Mouse (Mus musculus) cerebellum, adult (tissue): ENCODE measurements around the gene Pik3r5.

Experiments used
- ATAC-seq: cut with Nextera tagmentation; 2 replicates; pipeline ENCODE4 v1.9.2; 2017; ENCODE audit warnings: mild to moderate bottlenecking, moderate library complexity, mixed read lengths; ENCODE audit not compliant: insufficient number of reproducible peaks, low FRiP score, low TSS enrichment

Pik3r5 gene

GRCm38 (mm10) chr11:68431699-68432360, at the start of gene Pik3r5:
Gene Pik3r5, plus strand, starts transcription at chr11:68432121.
- ATAC-seq = no peak

DNA sequence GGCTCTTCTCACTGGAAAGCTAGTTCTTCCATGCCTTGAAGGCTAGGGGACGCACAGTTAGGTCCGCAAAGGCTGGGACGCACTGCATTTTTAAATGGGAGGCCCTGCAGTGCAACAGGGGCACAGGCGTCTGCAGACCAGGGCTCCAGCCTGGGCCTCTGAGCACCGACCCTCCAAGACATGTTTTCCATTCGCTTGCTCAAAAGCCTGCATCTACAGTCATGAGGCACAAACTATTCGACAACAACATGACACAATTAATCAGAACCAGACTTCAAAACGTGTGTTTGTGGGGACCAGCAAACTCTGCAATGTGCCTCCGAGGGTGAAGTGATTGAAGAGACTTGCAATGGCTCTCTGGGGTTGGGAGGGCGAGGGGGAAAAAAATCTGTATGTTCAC, 48.4 kb upstream of the Pik3r5 start:
- no peak for ATAC-seq

GRCm38 (mm10) chr11:68384131-68384530, 47.8 kb upstream of the Pik3r5 start:
- ATAC-seq = no peak

GRCm38 (mm10) chr11:68384592-68385020, 47.3 kb upstream of the Pik3r5 start:
- ATAC-seq = no peak

GRCm38 (mm10) chr11:68385021-68385821, 46.7 kb upstream of the Pik3r5 start:
- ATAC-seq = no peak

DNA sequence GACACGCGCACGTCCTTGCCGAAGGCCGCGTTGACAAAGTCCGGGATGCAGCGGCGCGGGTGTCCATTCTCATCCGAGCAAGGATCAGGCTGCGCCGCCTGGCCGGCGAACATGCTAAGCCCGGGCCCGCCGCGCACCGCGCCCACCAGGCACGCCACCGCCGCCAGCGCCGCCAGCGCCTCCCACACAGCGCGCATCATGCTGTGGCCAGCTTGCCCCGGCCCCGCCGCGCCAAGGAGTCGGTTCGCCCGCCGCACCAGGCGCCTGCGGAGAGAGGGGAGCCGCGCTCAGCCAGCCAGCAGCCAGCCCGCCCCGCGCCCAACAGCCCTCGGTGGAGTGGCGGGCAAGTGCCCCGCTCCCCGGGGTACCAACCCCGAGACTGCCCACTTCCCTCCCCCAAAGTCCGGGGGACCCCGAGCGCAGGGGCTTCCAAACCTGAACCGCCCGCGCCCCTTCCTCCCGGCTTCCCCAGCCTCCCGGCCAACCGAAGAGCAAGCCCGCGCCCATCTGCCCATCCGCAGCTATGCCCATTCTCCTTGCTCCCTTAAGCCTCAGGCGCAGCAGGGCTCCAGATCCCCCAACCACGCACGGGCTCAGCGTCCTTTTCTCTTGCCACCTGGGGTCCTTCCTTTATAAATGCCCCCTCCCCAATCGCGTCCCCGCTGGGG, 45.9 kb upstream of the Pik3r5 start:
- no peak for ATAC-seq

GRCm38 (mm10) chr11:68386589-68387440, 45.1 kb upstream of the Pik3r5 start:
- ATAC-seq = no peak

DNA sequence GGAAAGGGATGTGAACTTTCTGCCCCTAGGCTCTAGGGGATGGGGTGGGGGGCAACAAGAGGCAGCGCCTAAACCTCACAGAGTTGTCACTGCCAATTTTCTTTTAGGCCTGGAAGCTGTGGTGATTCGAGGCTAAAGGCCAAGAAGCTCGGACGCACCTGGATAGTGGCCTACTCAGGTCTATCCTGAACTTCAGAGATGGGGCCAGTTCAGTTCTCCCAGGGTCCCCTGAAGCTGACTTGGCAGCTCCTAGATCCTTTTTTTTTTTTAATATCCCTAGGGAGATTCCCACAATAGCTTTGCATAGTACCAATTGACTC, 44.5 kb upstream of the Pik3r5 start:
- ATAC-seq = no peak

GRCm38 (mm10) chr11:68387971-68388654, 43.8 kb upstream of the Pik3r5 start:
- no peak for ATAC-seq

DNA sequence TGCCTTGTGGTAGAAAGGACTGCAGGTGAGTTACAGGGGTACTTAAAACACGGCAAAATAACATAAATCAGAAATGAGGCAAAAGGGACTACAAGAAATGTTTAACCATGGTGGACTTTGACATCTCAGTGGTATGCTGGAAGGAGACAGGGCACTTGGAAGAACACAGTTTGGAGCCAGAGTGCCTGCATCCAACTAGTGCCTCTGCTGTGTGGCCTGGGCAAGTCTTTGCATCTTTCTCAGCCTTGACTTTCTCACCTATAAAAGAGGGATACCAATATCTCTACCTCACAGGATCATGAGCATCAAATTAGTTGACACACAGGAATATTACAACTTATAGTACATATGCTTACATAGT, 43.3 kb upstream of the Pik3r5 start:
- ATAC-seq = no peak

DNA sequence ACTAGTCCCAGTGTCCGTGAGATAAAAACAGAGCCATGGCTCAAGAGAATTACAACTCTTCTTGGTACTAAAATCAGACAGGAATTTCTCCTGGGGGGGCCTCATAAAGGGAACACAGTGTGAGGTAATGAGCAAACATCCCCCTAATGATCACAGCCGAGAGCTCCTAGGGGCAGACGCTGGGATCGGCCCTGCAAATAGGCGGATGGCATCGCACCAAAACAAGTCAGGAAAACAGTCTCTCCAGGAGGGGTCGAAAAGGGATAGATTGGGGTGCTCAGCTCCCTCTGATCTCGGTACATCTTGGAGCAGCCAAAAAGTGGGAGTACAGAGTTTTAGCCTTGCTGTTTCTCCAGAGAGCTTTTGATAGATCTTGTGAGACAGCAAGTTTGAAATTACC, 42.3 kb upstream of the Pik3r5 start:
- ATAC-seq = no peak

GRCm38 (mm10) chr11:68390381-68391287, 41.3 kb upstream of the Pik3r5 start:
- ATAC-seq = no peak

- ATAC-seq = no peak
Measured at GRCm38 (mm10) chr11:68393897-68394490, 37.9 kb upstream of the Pik3r5 start.

GRCm38 (mm10) chr11:68394749-68395148, 37.2 kb upstream of the Pik3r5 start:
- no peak for ATAC-seq

DNA sequence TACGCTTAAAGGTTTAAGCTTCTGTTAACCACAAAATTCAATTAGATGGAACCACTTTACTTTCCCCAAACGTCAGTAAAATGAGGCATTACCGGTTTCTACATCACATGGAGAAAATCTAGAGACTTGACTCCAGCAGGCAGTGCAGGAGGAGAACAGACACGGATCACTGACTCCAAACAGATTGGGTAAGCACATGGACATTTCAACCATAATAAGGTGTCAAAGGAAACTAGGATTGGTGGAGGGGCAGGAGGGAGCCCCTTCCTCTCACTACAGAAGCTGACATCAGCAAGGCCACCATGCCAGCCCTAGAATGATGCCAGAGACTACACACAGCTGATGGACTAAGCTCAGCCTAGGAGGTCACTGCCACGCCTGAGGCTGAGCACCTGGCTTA, 36.4 kb upstream of the Pik3r5 start:
- no peak for ATAC-seq

DNA sequence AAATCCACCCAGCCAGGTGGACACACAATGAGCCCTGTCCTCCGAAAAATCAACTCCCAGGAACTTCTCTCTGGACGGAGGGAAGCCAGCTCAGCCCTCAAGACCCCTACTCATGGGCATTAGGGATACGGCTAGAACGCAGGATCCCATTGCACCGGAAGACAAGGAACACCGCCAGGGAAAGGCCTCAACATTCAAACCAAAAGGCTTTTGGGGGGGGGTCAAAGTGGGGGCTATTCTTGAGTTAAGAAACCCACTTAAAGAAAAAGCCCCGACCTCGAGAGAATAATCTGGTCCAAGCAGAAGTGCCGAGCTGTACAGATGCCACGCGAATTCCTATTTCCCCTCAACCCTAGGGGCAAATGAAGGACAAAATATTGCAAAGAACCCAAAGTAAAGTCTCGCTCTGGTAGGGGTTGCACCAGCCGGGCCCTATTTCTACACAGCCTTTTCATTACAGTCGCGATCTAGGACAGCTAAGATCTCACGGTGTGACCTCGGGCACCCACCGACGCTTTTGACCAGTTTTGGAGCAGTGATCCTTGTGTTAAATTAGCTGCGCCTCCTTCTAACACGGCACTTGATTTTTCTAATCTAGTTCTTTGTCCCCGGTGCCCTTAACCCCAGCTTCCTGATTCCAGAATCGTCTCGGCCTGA, 32.9 kb upstream of the Pik3r5 start:
- no peak for ATAC-seq

- ATAC-seq = no peak
Measured at GRCm38 (mm10) chr11:68399548-68400020, 32.3 kb upstream of the Pik3r5 start.
